ENCODE assay signal across 19 mouse cellular contexts in genomic region chr6:71249615-71250014, GRCm38 (mm10). TPM values are rescaled to one million over a fixed set of nuclear protein-coding genes. Genes with fewer than 3 reads are reported as not detected.
"Had no signal": no experiment of that assay in that cellular context is flagged by ENCODE, and none has a peak within 500 bp of the region (broad histone marks: within the 10 kb centered on the region; RNA-seq: fewer than 3 reads in every experiment).

No protein-coding gene starts in this region.

- H3K4me1 ChIP-seq: limb, embryonic 15.5 days; midbrain, embryonic 13.5 days had no signal

- H3K27me3 ChIP-seq: limb, embryonic 15.5 days; midbrain, embryonic 13.5 days had no signal

- H3K4me2 ChIP-seq: limb, embryonic 15.5 days; midbrain, embryonic 13.5 days had no signal

- H3K4me3 ChIP-seq: limb, embryonic 15.5 days; midbrain, embryonic 13.5 days had no signal

- H3K27ac ChIP-seq: kidney, postnatal 0 days; limb, embryonic 15.5 days; midbrain, embryonic 13.5 days; stomach, postnatal 0 days had no signal

- ATAC-seq: lung, postnatal 0 days; midbrain, embryonic 13.5 days had no signal

- DNase-seq: kidney, postnatal 36 days; layer of hippocampus, adult 9-11 months; layer of hippocampus, postnatal 36 days; lung, adult 2 months; lung, postnatal 36 days; right cerebral cortex, adult 18-20 months; right cerebral cortex, postnatal 25 days; thymus, postnatal 4 days had no signal

- H3K9ac ChIP-seq: limb, embryonic 15.5 days; midbrain, embryonic 13.5 days had no signal

- H3K9me3 ChIP-seq: limb, embryonic 15.5 days; midbrain, embryonic 13.5 days had no signal

- H3K36me3 ChIP-seq: limb, embryonic 15.5 days; midbrain, embryonic 13.5 days had no signal

RNA-seq across cellular contexts. Expression of gene Fabp1, which starts 50.0 kb away (rescaled TPM):
- total RNA-seq: layer of hippocampus, adult 18-20 months; layer of hippocampus, postnatal 36 days; left cerebral cortex, adult 8-10 months; left cerebral cortex, postnatal 25 days; megakaryocyte progenitor cell, adult 5-6 weeks; midbrain, postnatal 0 days had no signal
- polyA plus RNA-seq: midbrain, embryonic 13.5 days; midbrain, postnatal 0 days; neural tube, embryonic 14.5 days had no signal
